Mouse (Mus musculus) liver, adult 2 months (tissue): ENCODE measurements around the gene Sgms1.

Experiments
- CTCF ChIP-seq: fragments of 200-500 bp; IDR thresholded peaks from 2 replicates; pipeline ENCODE4 v1.5.1; 2011; ENCODE audit warnings: low read depth, low read length, control low read depth
- POLR2A ChIP-seq: fragments of 200-500 bp; IDR thresholded peaks from 2 replicates; pipeline ENCODE4 v1.6.1; 2011; ENCODE audit warnings: low read length, control low read depth; ENCODE audit not compliant: insufficient read depth; ENCODE audit errors: extremely low read depth

DNA sequence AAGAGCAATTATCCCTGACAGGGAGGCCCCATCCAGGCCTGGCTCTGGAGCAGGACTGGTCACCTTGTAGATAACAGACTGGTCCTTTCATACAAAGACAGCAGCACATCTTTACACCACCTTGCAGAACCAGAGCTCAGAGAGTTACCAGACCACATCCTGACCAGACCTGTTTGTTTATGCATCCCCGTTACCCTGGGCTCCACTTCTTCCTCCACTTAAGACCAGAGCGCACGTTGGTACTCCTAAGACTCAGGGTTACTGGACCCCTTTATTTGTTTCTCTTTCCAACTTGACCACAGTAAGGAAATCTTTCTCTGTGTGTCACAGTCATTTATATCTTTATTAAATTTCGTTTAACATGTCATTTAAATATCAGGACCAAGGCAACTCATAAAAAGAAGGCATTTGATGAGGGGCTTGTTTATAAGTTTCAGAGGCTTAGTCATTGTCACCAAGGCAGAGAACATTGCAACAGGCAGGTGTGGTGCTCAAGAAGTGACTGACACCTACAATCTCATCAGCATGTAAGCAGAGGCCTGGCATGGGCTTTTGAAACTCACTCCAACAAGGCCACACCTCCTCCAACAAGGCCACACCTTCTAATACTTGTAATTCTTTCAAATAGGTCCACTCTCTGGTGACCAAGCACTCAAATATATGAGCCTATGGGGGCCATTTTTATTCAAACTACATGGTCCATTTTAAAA, 132.7 kb downstream of the Sgms1 start:
- TF ChIP-seq CTCF (no peak), POLR2A (no peak)
